ENCODE assay signal across 16 mouse cellular contexts in genomic region chr7:132887019-132887804, GRCm38 (mm10). TPM values are rescaled to one million over a fixed set of nuclear protein-coding genes. Genes with fewer than 3 reads are reported as not detected.
A peak's percentile ranks its signal among the peaks of the same experiment; 100 is the strongest.
DNase-seq lines count a peak whose midpoint lies in the region; ATAC-seq and TF ChIP-seq lines count a peak whose summit lies in the region.
"Had no signal": no experiment of that assay in that cellular context is flagged by ENCODE, and none has a peak within 500 bp of the region (broad histone marks: within the 10 kb centered on the region; RNA-seq: fewer than 3 reads in every experiment).

No protein-coding gene starts in this region.

- no peak overlapping the region for H3K4me2 ChIP-seq in liver, postnatal 0 days (ENCODE audit: low read depth, low read length)
- H3K4me2 ChIP-seq in liver, embryonic 12.5 days: no peak overlapping the region
- H3K4me2 ChIP-seq in embryonic facial prominence, embryonic 11.5 days (ENCODE audit: low read depth, low read length): no peak overlapping the region
- H3K4me2 ChIP-seq: embryonic facial prominence, embryonic 13.5 days had no signal

- peak; percentile 62; the same call in 1 of the 2 replicates for ATAC-seq in liver, postnatal 0 days
- no peak for ATAC-seq in liver, embryonic 12.5 days
- 0 out of 2 replicates have a peak, but pooled peaks have one; percentile 29 for ATAC-seq in embryonic facial prominence, embryonic 11.5 days (replicated peaks; ENCODE audit: insufficient number of reproducible peaks, low FRiP score, low TSS enrichment, low read depth)
- ATAC-seq: forebrain, postnatal 0 days had no signal

- no peak overlapping the region for H3K4me3 ChIP-seq in heart, embryonic 10.5 days
- no peak overlapping the region for H3K4me3 ChIP-seq in liver, postnatal 0 days (ENCODE audit: low read depth, low read length)
- no peak overlapping the region for H3K4me3 ChIP-seq in liver, embryonic 12.5 days
- no peak overlapping the region for H3K4me3 ChIP-seq in embryonic facial prominence, embryonic 11.5 days (ENCODE audit: low read depth, low read length)
- H3K4me3 ChIP-seq: embryonic facial prominence, embryonic 13.5 days; layer of hippocampus, adult 2 months had no signal

- no peaks in the 10 kb centered on the region for H3K27me3 ChIP-seq in heart, embryonic 10.5 days (ENCODE audit: insufficient read depth, poor library complexity, severe bottlenecking)
- H3K27me3 ChIP-seq in liver, postnatal 0 days (ENCODE audit: insufficient read depth, low read length): no peaks in the 10 kb centered on the region
- no peaks in the 10 kb centered on the region for H3K27me3 ChIP-seq in liver, embryonic 12.5 days (replicated peaks)
- H3K27me3 ChIP-seq in embryonic facial prominence, embryonic 11.5 days (ENCODE audit: control insufficient read depth, insufficient read depth, low read length): no peaks in the 10 kb centered on the region
- H3K27me3 ChIP-seq: embryonic facial prominence, embryonic 13.5 days had no signal

- no peak for TF ChIP-seq EP300 in liver, postnatal 0 days (IDR thresholded peaks at IDR 0.05; ENCODE audit: low read depth)

- WGBS in heart, embryonic 10.5 days: 62% methylated on average over 7 of the region's 7 CpGs
- 60% methylated on average over 7 of the region's 7 CpGs for WGBS in liver, postnatal 0 days (ENCODE audit: insufficient replicate concordance)
- WGBS in liver, embryonic 12.5 days (ENCODE audit: insufficient replicate concordance): 57% methylated on average over 7 of the region's 7 CpGs
- 38% methylated on average over 7 of the region's 7 CpGs for WGBS in embryonic facial prominence, embryonic 11.5 days

- intact Hi-C loops in heart, postnatal 25 days (cut with DNase I): no loop called here

- peaks cover 7% of the 10 kb centered on the region; the same call in 1 of the 2 replicates for H3K4me1 ChIP-seq in heart, embryonic 10.5 days
- H3K4me1 ChIP-seq in liver, postnatal 0 days (ENCODE audit: insufficient read depth): peaks cover 14% of the 10 kb centered on the region
- peaks cover 18% of the 10 kb centered on the region for H3K4me1 ChIP-seq in liver, embryonic 12.5 days
- H3K4me1 ChIP-seq in embryonic facial prominence, embryonic 11.5 days (ENCODE audit: control insufficient read depth, insufficient read depth, low read length): no peaks in the 10 kb centered on the region

- no peak overlapping the region for H3K9ac ChIP-seq in liver, postnatal 0 days (replicated peaks)
- no peak overlapping the region for H3K9ac ChIP-seq in liver, embryonic 12.5 days
- no peak overlapping the region for H3K9ac ChIP-seq in embryonic facial prominence, embryonic 11.5 days (replicated peaks; ENCODE audit: low read length)
- H3K9ac ChIP-seq: embryonic facial prominence, embryonic 13.5 days; forebrain, postnatal 0 days had no signal

- H3K27ac ChIP-seq in heart, embryonic 10.5 days: peak overlapping the region; percentile 25; the same call in 1 of the 2 replicates
- peak overlapping the region; percentile 58 for H3K27ac ChIP-seq in liver, postnatal 0 days (ENCODE audit: low read depth)
- H3K27ac ChIP-seq in liver, embryonic 12.5 days: no peak overlapping the region
- no peak overlapping the region; the same call in 1 of the 2 replicates for H3K27ac ChIP-seq in embryonic facial prominence, embryonic 11.5 days (replicated peaks; ENCODE audit: low read depth, low read length)
- H3K27ac ChIP-seq: embryonic facial prominence, embryonic 13.5 days; layer of hippocampus, adult 2 months; macrophage had no signal

- TF ChIP-seq CTCF in liver, postnatal 0 days (IDR thresholded peaks at IDR 0.05; ENCODE audit: low read depth): no peak

- H3K9me3 ChIP-seq in heart, embryonic 10.5 days: no peaks in the 10 kb centered on the region
- H3K9me3 ChIP-seq in liver, postnatal 0 days (ENCODE audit: low read length): no peaks in the 10 kb centered on the region
- no peaks in the 10 kb centered on the region for H3K9me3 ChIP-seq in liver, embryonic 12.5 days (replicated peaks)
- H3K9me3 ChIP-seq in embryonic facial prominence, embryonic 11.5 days (replicated peaks; ENCODE audit: control insufficient read depth, low read length): no peaks in the 10 kb centered on the region
- H3K9me3 ChIP-seq: embryonic facial prominence, embryonic 13.5 days; G1E had no signal

- H3K36me3 ChIP-seq in heart, embryonic 10.5 days: peaks cover 32% of the 10 kb centered on the region
- H3K36me3 ChIP-seq in liver, postnatal 0 days (replicated peaks; ENCODE audit: insufficient read depth, low read length): peaks cover 23% of the 10 kb centered on the region
- H3K36me3 ChIP-seq in liver, embryonic 12.5 days: peaks cover 35% of the 10 kb centered on the region
- H3K36me3 ChIP-seq in embryonic facial prominence, embryonic 11.5 days (replicated peaks; ENCODE audit: control insufficient read depth, insufficient read depth, low read depth, low read length): peaks cover 4% of the 10 kb centered on the region

- no peak for DNase-seq in heart, embryonic 10.5 days (ENCODE audit: low spot score)
- no peak for DNase-seq in heart, postnatal 25 days (ENCODE audit: low spot score)
- no peak for DNase-seq in liver, postnatal 0 days
- peak; percentile 39 for DNase-seq in embryonic facial prominence, embryonic 11.5 days (ENCODE audit: low spot score)
- peak; percentile 32 for DNase-seq in lung, postnatal 36 days
- no peak for DNase-seq in urinary bladder, postnatal 36 days (ENCODE audit: low spot score in 2 of 2)
- no peak for DNase-seq in layer of hippocampus, postnatal 14 days (ENCODE audit: low spot score in 2 of 2)
- DNase-seq: forebrain, postnatal 0 days; gastrocnemius, postnatal 25 days; heart, postnatal 14 days; thymus, adult 18-20 months had no signal

RNA-seq across cellular contexts. Expression of gene Abraxas2, which starts 28.2 kb away (rescaled TPM):
- polyA plus RNA-seq in heart, embryonic 10.5 days (2016; fragmentation: Nextera tagmentation; extraction: Ambion mirVana): 26.9 and 28.0 TPM in 2 replicates
- 10 to 100 TPM; 21.0 to 21.4 TPM for total RNA-seq in heart, postnatal 25 days (2021)
- 13.0 and 15.5 TPM in 2 replicates for polyA plus RNA-seq in liver, postnatal 0 days (2015; fragmentation: Nextera tagmentation; extraction: Ambion mirVana)
- polyA plus RNA-seq in liver, embryonic 12.5 days (2016; fragmentation: Nextera tagmentation; extraction: Ambion mirVana): 17.7 and 18.1 TPM in 2 replicates
- 39.3 and 41.3 TPM in 2 replicates for polyA plus RNA-seq in embryonic facial prominence, embryonic 11.5 days (2014; fragmentation: Nextera tagmentation; extraction: Ambion mirVana)
- 10 to 100 TPM; 26.4 to 29.6 TPM for total RNA-seq in layer of hippocampus, postnatal 14 days (2021)

RNA-seq across cellular contexts. Expression of gene Eef1akmt2, which starts 34.7 kb away (rescaled TPM):
- 44.1 and 54.1 TPM in 2 replicates for polyA plus RNA-seq in heart, embryonic 10.5 days (2016; fragmentation: Nextera tagmentation; extraction: Ambion mirVana)
- total RNA-seq in heart, postnatal 25 days (2021): 1 to 10 TPM; 9.6 to 9.8 TPM
- polyA plus RNA-seq in liver, postnatal 0 days (2015; fragmentation: Nextera tagmentation; extraction: Ambion mirVana): 14.1 and 15.0 TPM in 2 replicates
- 29.6 and 31.4 TPM in 2 replicates for polyA plus RNA-seq in liver, embryonic 12.5 days (2016; fragmentation: Nextera tagmentation; extraction: Ambion mirVana)
- 84.1 and 90.8 TPM in 2 replicates for polyA plus RNA-seq in embryonic facial prominence, embryonic 11.5 days (2014; fragmentation: Nextera tagmentation; extraction: Ambion mirVana)
- total RNA-seq in layer of hippocampus, postnatal 14 days (2021): 10 to 100 TPM; 30.8 to 36.3 TPM

RNA-seq across cellular contexts. Expression of gene Zranb1, which starts 43.7 kb away (rescaled TPM):
- 7.0 and 8.3 TPM in 2 replicates for polyA plus RNA-seq in heart, embryonic 10.5 days (2016; fragmentation: Nextera tagmentation; extraction: Ambion mirVana)
- total RNA-seq in heart, postnatal 25 days (2021): 10 to 100 TPM; 28.4 to 34.8 TPM
- polyA plus RNA-seq in liver, postnatal 0 days (2015; fragmentation: Nextera tagmentation; extraction: Ambion mirVana): 10.0 and 11.6 TPM in 2 replicates
- 9.0 and 9.2 TPM in 2 replicates for polyA plus RNA-seq in liver, embryonic 12.5 days (2016; fragmentation: Nextera tagmentation; extraction: Ambion mirVana)
- 17.4 and 19.2 TPM in 2 replicates for polyA plus RNA-seq in embryonic facial prominence, embryonic 11.5 days (2014; fragmentation: Nextera tagmentation; extraction: Ambion mirVana)
- 10 to 100 TPM; 34.4 to 38.1 TPM for total RNA-seq in layer of hippocampus, postnatal 14 days (2021)

Comparison
In these comparisons a context has a peak if more than half of its experiments do, and no peak if none do; other contexts are left out.
1. H3K27ac ChIP-seq: peak in heart, embryonic 10.5 days (single experiment) and liver, postnatal 0 days (single experiment); none in liver, embryonic 12.5 days (single experiment) and embryonic facial prominence, embryonic 11.5 days (single experiment).
2. DNase-seq: peak in embryonic facial prominence, embryonic 11.5 days (single experiment) and lung, postnatal 36 days (single experiment); none in heart, embryonic 10.5 days (single experiment), heart, postnatal 25 days (single experiment), liver, postnatal 0 days (single experiment), urinary bladder, postnatal 36 days (0 of 2) and layer of hippocampus, postnatal 14 days (0 of 2).